In the genomic region with DNA sequence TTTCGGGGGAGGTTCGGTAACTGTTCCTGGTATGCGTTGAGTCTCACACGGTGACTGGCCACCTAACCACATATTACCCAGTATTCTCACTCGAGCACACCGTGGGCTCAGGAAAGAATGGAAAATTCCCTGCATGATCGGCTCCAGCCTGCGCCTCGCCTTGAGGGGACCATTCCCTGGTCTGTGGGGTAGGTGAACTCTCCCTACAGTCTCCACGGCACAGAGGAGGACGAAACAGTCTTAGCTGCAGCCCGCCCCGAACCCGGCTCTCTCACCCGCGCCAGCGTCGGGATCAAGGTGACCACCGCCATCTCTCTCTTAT, we compare ENCODE assay signal across 1 mouse cellular context.
TF ChIP-seq lines count a peak whose summit lies in the region.

No protein-coding gene starts in this region.

TF ChIP-seq in CH12.LX, 34 proteins besides CTCF, POLR2A, EP300 and RAD21 (continued from another document):
- TF ChIP-seq JUND (conservative IDR thresholded peaks at IDR 0.05; ENCODE audit: low read depth, low read length) (no peak), NRF1 (IDR thresholded peaks at IDR 0.05; ENCODE audit: low read depth, low read length) (no peak), CHD2 (IDR thresholded peaks at IDR 0.05; ENCODE audit: low read length) (no peak), SMC3 (IDR thresholded peaks at IDR 0.05; ENCODE audit: low read depth, low read length) (no peak), ZNF384 (IDR thresholded peaks at IDR 0.05; ENCODE audit: low read depth, low read length) (no peak), E2F4 (IDR thresholded peaks at IDR 0.05; ENCODE audit: insufficient replicate concordance, low read depth, low read length) (no peak), MEF2A (IDR thresholded peaks at IDR 0.05; ENCODE audit: borderline replicate concordance, low read depth, low read length) (no peak), JUN (IDR thresholded peaks at IDR 0.05; ENCODE audit: insufficient read depth, low read depth, low read length) (no peak), USF2 (conservative IDR thresholded peaks at IDR 0.05; ENCODE audit: low read depth, low read length) (no peak), MAFK (IDR thresholded peaks at IDR 0.05; ENCODE audit: insufficient replicate concordance, low read length) (no peak), ZKSCAN1 (IDR thresholded peaks at IDR 0.05; ENCODE audit: borderline replicate concordance, low read depth, low read length) (no peak), ZC3H11A (IDR thresholded peaks at IDR 0.05; ENCODE audit: low read depth, low read length) (no peak), USF1 (IDR thresholded peaks at IDR 0.05; ENCODE audit: low read depth, low read length) (no peak), TBP (conservative IDR thresholded peaks at IDR 0.05; ENCODE audit: low read depth, low read length) (no peak), POLR2AphosphoS2 (IDR thresholded peaks at IDR 0.05; ENCODE audit: low read depth, low read length) (no peak), KAT2A (IDR thresholded peaks at IDR 0.05; ENCODE audit: insufficient replicate concordance, low read length) (no peak), ELF1 (IDR thresholded peaks at IDR 0.05; ENCODE audit: low read depth, low read length) (no peak), MAZ (IDR thresholded peaks at IDR 0.05; ENCODE audit: low read depth, low read length) (no peak), ZMIZ1 (IDR thresholded peaks at IDR 0.05; ENCODE audit: low read depth, low read length) (0 out of 2 replicates have a peak, but pooled peaks have one; percentile 87), SIN3A (IDR thresholded peaks at IDR 0.05; ENCODE audit: low read length) (no peak; the same call in 1 of the 2 replicates), RCOR1 (conservative IDR thresholded peaks at IDR 0.05; ENCODE audit: low read depth, low read length) (no peak), ETS1 (conservative IDR thresholded peaks at IDR 0.05; ENCODE audit: low read depth, low read length) (peak; percentile 26; the same call in 1 of the 2 replicates), PAX5 (IDR thresholded peaks at IDR 0.05; ENCODE audit: low read length) (no peak), MYC (IDR thresholded peaks at IDR 0.05; ENCODE audit: low read depth, low read length) (peak; percentile 49; the same call in 1 of the 2 replicates), BHLHE40 (IDR thresholded peaks at IDR 0.05; ENCODE audit: low read depth, low read length) (0 out of 2 replicates have a peak, but pooled peaks have one; percentile 12), IRF4 (IDR thresholded peaks at IDR 0.05; ENCODE audit: low read depth, low read length) (no peak), MXI1 (IDR thresholded peaks at IDR 0.05; ENCODE audit: low read depth, low read length) (peak; percentile 73; the same call in 1 of the 2 replicates), HCFC1 (IDR thresholded peaks at IDR 0.05; ENCODE audit: low read depth, low read length) (no peak), GABPA (IDR thresholded peaks at IDR 0.05; ENCODE audit: insufficient replicate concordance, low read depth, low read length) (no peak), UBTF (IDR thresholded peaks at IDR 0.05; ENCODE audit: low read depth, low read length) (no peak)
